Mouse (Mus musculus) thymus, adult 2 months (tissue): ENCODE results near the gene Ube2d3. TPM values are rescaled to one million over a fixed set of nuclear protein-coding genes. Genes with fewer than 3 reads are reported as not detected.

Experiments
- DNase-seq: peaks from one replicate; pipeline ENCODE4 v3.0.0; 2021
- H3K27ac ChIP-seq: fragments of 200-500 bp; 2 replicates; pipeline ENCODE4 v1.5.1; 2012; ENCODE audit warnings: low read length, control low read depth; ENCODE audit not compliant: control insufficient read depth, insufficient read depth
- H3K27me3 ChIP-seq: fragments of 200-500 bp; 2 replicates; pipeline ENCODE4 v1.6.1; 2012; ENCODE audit warnings: mild to moderate bottlenecking, low read length, moderate library complexity, mixed read lengths; ENCODE audit not compliant: control insufficient read depth, insufficient read depth
- H3K36me3 ChIP-seq: fragments of 200-500 bp; 2 replicates; pipeline ENCODE4 v1.6.1; 2012; ENCODE audit warnings: mild to moderate bottlenecking, low read length, moderate library complexity; ENCODE audit not compliant: control insufficient read depth, insufficient read depth
- H3K4me1 ChIP-seq: fragments of 200-500 bp; replicated peaks from 2 replicates; pipeline ENCODE4 v1.6.1; 2012; ENCODE audit warnings: low read length; ENCODE audit not compliant: control insufficient read depth, insufficient read depth
- H3K4me3 ChIP-seq: fragments of 200-500 bp; 2 replicates; pipeline ENCODE4 v1.5.1; 2012; ENCODE audit warnings: mild to moderate bottlenecking, low read length, control low read depth, moderate library complexity; ENCODE audit not compliant: control insufficient read depth, insufficient read depth
- CTCF ChIP-seq: fragments of 200-500 bp; IDR thresholded peaks from 2 replicates; pipeline ENCODE4 v1.5.1; 2012; ENCODE audit warnings: mild to moderate bottlenecking, control low read depth, low read length, moderate library complexity, borderline replicate concordance; ENCODE audit not compliant: control insufficient read depth, poor library complexity, insufficient read depth; ENCODE audit errors: extremely low read depth
- POLR2A ChIP-seq: fragments of 200-500 bp; IDR thresholded peaks from 2 replicates; pipeline ENCODE4 v1.6.1; 2012; ENCODE audit warnings: mild to moderate bottlenecking, low read length, control low read depth, moderate library complexity; ENCODE audit not compliant: control insufficient read depth, poor library complexity, insufficient read depth; ENCODE audit errors: extremely low read depth
- WGBS: fragments of 180-500 bp; shearing (Covaris S2); methylation state at CpG from one replicate; pipeline ENCODE4 v1.1.7; 2018; 5-methylcytosine and 5-hydroxymethylcytosine counted together
- polyA plus RNA-seq: library from polyadenylated mRNA; depleted of rRNA; stranded (reverse); fragments of >200 nt; gene quantifications from 2 replicates; pipeline ENCODE4 v1.2.3, GENCODE M21; 2012

Ube2d3 gene
- polyA plus RNA-seq, 1 experiment: 552 TPM

DNA sequence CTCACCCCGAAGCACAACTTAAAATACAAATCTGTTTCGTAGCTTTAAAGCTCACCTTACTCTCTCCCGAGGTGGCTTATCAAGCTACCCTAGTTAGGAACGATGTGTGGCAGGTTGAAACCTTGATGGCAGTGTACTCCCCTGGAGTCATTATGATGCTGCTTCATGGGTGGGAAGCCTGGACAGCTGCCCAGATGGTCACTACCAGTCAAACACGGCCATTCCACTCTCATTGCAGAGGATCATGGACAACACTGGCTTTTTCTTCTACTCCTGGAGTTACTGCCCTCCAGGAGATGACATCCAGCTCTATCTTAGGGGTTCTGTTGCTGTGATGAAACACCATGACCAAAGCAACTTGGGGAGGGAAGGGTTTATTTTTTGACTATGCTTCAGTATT is 65.2 kb downstream of the Ube2d3 start:
- no peaks in the 10 kb centered on the region for H3K36me3 ChIP-seq

DNA sequence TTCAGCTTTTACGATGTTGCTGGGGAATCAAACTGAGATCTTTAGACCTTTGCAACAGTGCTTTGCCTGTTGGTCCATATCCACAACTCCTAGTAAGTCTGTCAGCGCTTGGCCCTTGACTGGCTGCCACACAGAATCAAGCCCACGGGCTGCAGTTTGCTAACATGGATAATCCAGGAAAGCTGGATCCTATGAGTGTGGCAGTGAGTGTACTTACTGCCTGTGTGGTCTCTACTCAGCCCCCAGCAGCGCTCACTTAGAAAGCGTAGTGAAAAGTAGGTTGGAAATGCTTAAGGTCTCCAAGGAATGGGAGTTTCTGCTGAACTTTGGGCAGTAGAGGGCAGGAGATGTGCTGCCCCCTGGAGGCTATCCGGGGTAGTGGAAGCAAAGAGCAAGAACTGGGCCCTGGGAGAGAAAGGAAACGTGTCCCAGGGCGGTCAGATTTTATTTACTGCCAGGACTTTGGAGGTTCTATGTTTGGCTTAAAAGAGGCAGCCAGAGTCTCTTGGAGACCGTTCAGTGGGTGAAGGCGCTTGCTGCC is 67.5 kb downstream of the Ube2d3 start:
- 64% methylated on average over 10 of the region's 10 CpGs for WGBS
- DNase-seq: peak; percentile 81
- no peaks in the 10 kb centered on the region; the same call in 1 of the 2 replicates for H3K4me1 ChIP-seq
- H3K27ac ChIP-seq: no peak overlapping the region
- no peaks in the 10 kb centered on the region for H3K36me3 ChIP-seq
- no peak overlapping the region for H3K4me3 ChIP-seq
- TF ChIP-seq POLR2A: no peak
- peak; percentile 85; the same call in 1 of the 2 replicates for TF ChIP-seq CTCF
- no peaks in the 10 kb centered on the region for H3K27me3 ChIP-seq

More for the DNA sequence above, 65.2 kb downstream of the Ube2d3 start:
- Histone ChIP-seq H3K27me3 (no peaks in the 10 kb centered on the region), H3K27ac (no peak overlapping the region), H3K4me1 (no peaks in the 10 kb centered on the region; the same call in 1 of the 2 replicates), H3K4me3 (no peak overlapping the region)
- WGBS: 93% methylated on average over 5 of the region's 5 CpGs
- DNase-seq: no peak
- TF ChIP-seq POLR2A (no peak), CTCF (no peak)

DNA sequence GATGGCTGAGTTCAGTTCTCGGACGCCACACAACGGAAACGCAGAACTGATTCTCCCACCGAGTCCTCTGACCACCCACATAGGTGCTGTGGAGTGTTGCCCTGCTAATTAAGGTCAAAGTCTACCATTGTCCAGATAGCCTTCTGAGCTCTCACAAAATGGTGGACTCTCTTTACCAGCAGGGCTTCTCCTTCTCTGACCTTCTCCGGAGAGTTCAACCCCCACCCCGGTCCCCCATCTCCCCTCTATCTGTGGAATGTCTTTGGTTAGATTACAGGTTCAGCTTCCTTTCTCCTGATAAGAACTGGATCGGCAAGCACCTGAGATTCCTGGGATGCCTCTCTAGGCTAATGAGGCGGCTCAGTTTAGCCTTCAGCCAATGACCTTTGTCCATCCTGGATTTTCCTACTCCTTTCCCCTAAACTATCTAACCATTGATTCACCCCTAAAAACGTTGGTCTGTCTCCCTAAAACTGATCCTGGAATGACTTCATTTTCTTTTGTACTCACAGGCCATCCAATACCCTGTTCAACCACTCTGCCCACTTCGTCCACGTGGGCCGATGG is 68.0 kb downstream of the Ube2d3 start:
- Histone ChIP-seq H3K27me3 (no peaks in the 10 kb centered on the region), H3K4me3 (no peak overlapping the region), H3K27ac (no peak overlapping the region), H3K36me3 (no peaks in the 10 kb centered on the region), H3K4me1 (no peaks in the 10 kb centered on the region; the same call in 1 of the 2 replicates)
- TF ChIP-seq POLR2A (no peak), CTCF (no peak)
- DNase-seq: no peak
- 92% methylated on average over 13 of the region's 13 CpGs for WGBS

DNA sequence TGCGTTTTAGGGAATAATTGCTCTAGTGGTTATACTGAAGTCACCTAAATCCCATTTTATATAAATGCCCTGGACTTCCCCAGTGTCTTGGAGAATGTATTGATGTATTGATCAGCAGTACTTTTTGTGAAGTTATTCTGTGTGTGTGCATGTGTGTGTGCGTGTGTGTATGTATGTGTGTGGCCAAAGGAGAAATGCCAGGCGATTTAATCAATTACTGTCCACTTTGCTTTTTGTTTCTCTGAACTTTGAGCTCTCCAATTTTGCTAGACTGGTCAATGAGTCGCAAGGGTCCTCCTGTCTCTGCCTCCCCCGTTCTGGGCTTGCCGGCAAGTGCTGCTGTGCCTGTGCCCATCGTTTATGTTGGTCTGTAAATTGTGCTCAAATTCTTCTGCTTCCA is 69.6 kb downstream of the Ube2d3 start:
- H3K27me3 ChIP-seq: no peaks in the 10 kb centered on the region
- H3K27ac ChIP-seq: no peak overlapping the region
- TF ChIP-seq CTCF (no peak), POLR2A (no peak)
- no peaks in the 10 kb centered on the region; the same call in 1 of the 2 replicates for H3K4me1 ChIP-seq
- DNase-seq: no peak
- no peaks in the 10 kb centered on the region for H3K36me3 ChIP-seq
- 97% methylated on average over 7 of the region's 7 CpGs for WGBS
- no peak overlapping the region for H3K4me3 ChIP-seq

DNA sequence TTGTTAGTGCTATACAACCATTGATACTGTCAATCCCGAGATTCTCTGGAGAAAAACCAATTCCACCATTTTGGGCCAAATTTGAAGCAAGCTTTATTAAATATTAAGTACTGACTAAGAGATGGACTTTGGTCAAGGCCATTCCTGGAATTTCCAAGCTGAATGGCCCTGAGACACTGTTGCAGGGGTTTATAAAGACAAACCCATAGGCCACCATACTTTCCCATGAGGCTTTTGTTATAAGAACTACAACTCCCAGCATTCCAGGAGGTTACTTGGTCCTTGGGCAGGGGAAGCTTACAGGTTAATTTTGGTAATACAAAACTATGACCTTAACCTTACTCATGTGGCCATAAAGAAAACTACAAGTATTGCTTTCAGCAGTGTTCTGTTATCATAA is 70.2 kb downstream of the Ube2d3 start:
- DNase-seq: no peak
- TF ChIP-seq CTCF: no peak
- no peak for TF ChIP-seq POLR2A
- WGBS: 93% methylated on average over 1 of the region's 1 CpGs

DNA sequence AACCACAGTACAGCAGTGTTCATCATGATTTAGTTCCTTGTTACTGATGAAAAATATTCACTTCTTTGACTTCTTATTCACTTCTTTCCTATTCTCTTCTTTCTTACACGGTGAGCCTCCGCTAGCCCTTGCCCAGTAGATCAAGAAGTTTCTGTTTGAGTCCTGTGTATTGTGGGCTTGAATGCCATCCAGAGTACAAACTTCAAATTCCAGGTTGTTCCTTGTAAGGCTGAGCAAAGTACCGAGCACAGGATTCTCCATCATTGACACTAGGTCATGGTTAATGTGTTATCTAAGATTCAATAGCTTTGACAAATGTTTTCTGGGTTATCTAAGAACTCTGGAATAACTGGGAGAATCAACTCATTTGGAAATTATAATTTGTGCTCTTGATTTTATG is 72.4 kb downstream of the Ube2d3 start:
- 98% methylated on average over 3 of the region's 3 CpGs for WGBS
- H3K27me3 ChIP-seq: no peaks in the 10 kb centered on the region
- no peak for DNase-seq
- no peaks in the 10 kb centered on the region for H3K36me3 ChIP-seq
- TF ChIP-seq CTCF: no peak
- no peak for TF ChIP-seq POLR2A
- peaks cover 18% of the 10 kb centered on the region for H3K4me1 ChIP-seq
- H3K27ac ChIP-seq: no peak overlapping the region
- H3K4me3 ChIP-seq: no peak overlapping the region

More for the DNA sequence above, 70.2 kb downstream of the Ube2d3 start:
- Histone ChIP-seq H3K4me3 (no peak overlapping the region), H3K36me3 (no peaks in the 10 kb centered on the region), H3K4me1 (no peaks in the 10 kb centered on the region; the same call in 1 of the 2 replicates), H3K27ac (no peak overlapping the region), H3K27me3 (no peaks in the 10 kb centered on the region)

DNA sequence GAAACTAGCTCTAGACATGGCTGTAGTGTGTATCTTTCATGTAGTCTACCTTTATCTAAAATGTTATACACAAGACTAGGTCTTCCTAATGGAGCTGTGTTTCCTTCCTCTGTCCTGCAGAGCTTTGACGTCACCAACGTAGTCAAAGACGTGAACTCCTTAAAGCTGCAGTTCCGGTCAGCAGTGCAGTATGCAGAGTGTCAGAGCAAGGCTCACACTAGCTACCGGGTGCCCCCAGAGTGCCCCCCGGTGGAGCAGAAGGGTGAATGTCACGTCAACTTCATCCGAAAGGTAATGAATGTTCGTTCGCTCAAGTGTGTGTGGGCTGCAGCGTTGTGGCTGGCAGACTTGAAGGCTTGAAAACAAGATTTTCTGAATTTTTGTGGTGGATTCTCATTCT is 73.7 kb downstream of the Ube2d3 start:
- no peak for DNase-seq
- Histone ChIP-seq H3K4me3 (no peak overlapping the region), H3K4me1 (peaks cover 22% of the 10 kb centered on the region), H3K27me3 (no peaks in the 10 kb centered on the region), H3K36me3 (no peaks in the 10 kb centered on the region), H3K27ac (no peak overlapping the region)
- WGBS: 79% methylated on average over 11 of the region's 11 CpGs
- TF ChIP-seq POLR2A (no peak), CTCF (peak; percentile 57; the same call in 1 of the 2 replicates)
